Mouse (Mus musculus) right cerebral cortex, postnatal 14 days (tissue): ENCODE data around the gene Ell.

Source experiments
- DNase-seq: peaks from one replicate; pipeline ENCODE4 v3.0.0; 2022

Ell gene

GRCm38 (mm10) chr8:70538633-70539076, 602 bp upstream of the Ell start:
- peak; percentile 100 for DNase-seq

GRCm38 (mm10) chr8:70540013-70540506, 803 bp downstream of the Ell start:
- no peak for DNase-seq

- DNase-seq: no peak
Measured at GRCm38 (mm10) chr8:70540507-70541071, 1.3 kb downstream of the Ell start.

- DNase-seq: no peak
Measured at GRCm38 (mm10) chr8:70541081-70541480, 1.8 kb downstream of the Ell start.

GRCm38 (mm10) chr8:70544200-70544687, 5.0 kb downstream of the Ell start:
- DNase-seq: no peak

GRCm38 (mm10) chr8:70546412-70546811, 7.2 kb downstream of the Ell start:
- DNase-seq: no peak

GRCm38 (mm10) chr8:70547762-70548161, 8.5 kb downstream of the Ell start:
- DNase-seq: no peak

- DNase-seq: no peak
Measured at GRCm38 (mm10) chr8:70549412-70550184, 10.3 kb downstream of the Ell start.

GRCm38 (mm10) chr8:70551558-70552161, 12.4 kb downstream of the Ell start:
- DNase-seq: no peak

- DNase-seq: no peak
Measured at GRCm38 (mm10) chr8:70552836-70553235, 13.6 kb downstream of the Ell start.

- DNase-seq: no peak
Measured at GRCm38 (mm10) chr8:70553740-70554139, 14.5 kb downstream of the Ell start.

- no peak for DNase-seq
Measured at GRCm38 (mm10) chr8:70555079-70555747, 16.0 kb downstream of the Ell start.

- DNase-seq: no peak
Measured at GRCm38 (mm10) chr8:70558334-70558733, 19.1 kb downstream of the Ell start.

- no peak for DNase-seq
Measured at GRCm38 (mm10) chr8:70558983-70559382, 19.7 kb downstream of the Ell start.

GRCm38 (mm10) chr8:70560096-70560495, 20.8 kb downstream of the Ell start:
- peak; percentile 39 for DNase-seq

- DNase-seq: no peak
Measured at GRCm38 (mm10) chr8:70560564-70560963, 21.3 kb downstream of the Ell start.

- no peak for DNase-seq
Measured at GRCm38 (mm10) chr8:70561357-70561756, 22.1 kb downstream of the Ell start.

- no peak for DNase-seq
Measured at GRCm38 (mm10) chr8:70561809-70562535, 22.7 kb downstream of the Ell start.

GRCm38 (mm10) chr8:70562802-70563201, 23.5 kb downstream of the Ell start:
- no peak for DNase-seq

GRCm38 (mm10) chr8:70563763-70564387, 24.6 kb downstream of the Ell start:
- no peak for DNase-seq

GRCm38 (mm10) chr8:70564696-70565235, 25.5 kb downstream of the Ell start:
- no peak for DNase-seq

- DNase-seq: no peak
Measured at GRCm38 (mm10) chr8:70565561-70565960, 26.3 kb downstream of the Ell start.
